Mouse (Mus musculus) embryonic facial prominence, embryonic 13.5 days (tissue): ENCODE measurements around the gene Fam160b1. TPM values are rescaled to one million over a fixed set of nuclear protein-coding genes. Genes with fewer than 3 reads are reported as not detected.

Experiments used
- ATAC-seq: fragments of 200-750 bp; cut with Nextera tagmentation; 2 replicates; pipeline ENCODE4 v1.8.0; 2017; ENCODE audit warnings: low read depth; ENCODE audit not compliant: insufficient number of reproducible peaks, insufficient read depth, low FRiP score, low TSS enrichment
- H3K27ac ChIP-seq: fragments of 300-500 bp; sonication (generic); 2 replicates; pipeline ENCODE4 v1.5.1; 2015; ENCODE audit warnings: moderate library complexity, mild to moderate bottlenecking, inconsistent platforms
- H3K27me3 ChIP-seq: fragments of 300-500 bp; sonication (generic); 2 replicates; pipeline ENCODE4 v1.6.1; 2015; ENCODE audit warnings: mild to moderate bottlenecking, inconsistent platforms
- H3K36me3 ChIP-seq: fragments of 300-500 bp; sonication (generic); 2 replicates; pipeline ENCODE4 v1.6.1; 2015; ENCODE audit warnings: mild to moderate bottlenecking, inconsistent platforms
- H3K4me1 ChIP-seq: fragments of 300-500 bp; sonication (generic); 2 replicates; pipeline ENCODE4 v1.6.1; 2015; ENCODE audit warnings: inconsistent platforms
- H3K4me2 ChIP-seq: fragments of 300-500 bp; sonication (generic); 2 replicates; pipeline ENCODE4 v1.6.1; 2015; ENCODE audit warnings: moderate library complexity, mild to moderate bottlenecking, inconsistent platforms
- H3K4me3 ChIP-seq: fragments of 300-500 bp; sonication (generic); 2 replicates; pipeline ENCODE4 v1.5.1; 2015; ENCODE audit warnings: mild to moderate bottlenecking, inconsistent platforms
- H3K9ac ChIP-seq: fragments of 300-500 bp; sonication (generic); 2 replicates; pipeline ENCODE4 v1.6.1; 2015; ENCODE audit warnings: mild to moderate bottlenecking, inconsistent platforms
- H3K9me3 ChIP-seq: fragments of 300-500 bp; sonication (generic); 2 replicates; pipeline ENCODE4 v1.6.1; 2016; ENCODE audit warnings: inconsistent platforms
- WGBS: fragments of 180-500 bp; shearing (Covaris S2); methylation state at CpG from one replicate; pipeline ENCODE4 v1.1.7; 2015; ENCODE audit warnings: mixed read lengths; 5-methylcytosine and 5-hydroxymethylcytosine counted together
- polyA plus RNA-seq: library from polyadenylated mRNA; unstranded; fragments of >200 nt; fragmentation: Nextera tagmentation; extraction: Ambion mirVana; gene quantifications from 2 replicates; pipeline ENCODE4 v1.2.1, GENCODE M21; 2015

Fam160b1 gene
- 15.2 and 16.6 TPM in 2 replicates for polyA plus RNA-seq

- peak within 1 kb of the TSS; percentile 96 for H3K27ac ChIP-seq
- ATAC-seq: peak; percentile 80
- H3K4me2 ChIP-seq: peak within 1 kb of the TSS; percentile 69
- WGBS: under 1% methylated on average over 55 of the region's 70 CpGs
- peaks cover 55% of the 10 kb centered on the region for H3K4me1 ChIP-seq
- no peaks in the 10 kb centered on the region for H3K36me3 ChIP-seq
- H3K9ac ChIP-seq: peak within 1 kb of the TSS; percentile 100
- H3K9me3 ChIP-seq: no peaks in the 10 kb centered on the region
- no peaks in the 10 kb centered on the region for H3K27me3 ChIP-seq
- H3K4me3 ChIP-seq: peak within 1 kb of the TSS; percentile 98
Measured at GRCm38 (mm10) chr19:57360341-57361130, at the start of gene Fam160b1. Fam160b1 (plus strand) TSS chr19:57360680.

- Histone ChIP-seq H3K27me3 (peaks cover 50% of the 10 kb centered on the region), H3K36me3 (no peaks in the 10 kb centered on the region), H3K4me3 (no peak overlapping the region), H3K4me2 (no peak overlapping the region), H3K27ac (no peak overlapping the region), H3K4me1 (peaks cover 11% of the 10 kb centered on the region), H3K9ac (no peak overlapping the region), H3K9me3 (no peaks in the 10 kb centered on the region)
- WGBS: 72% methylated on average over 10 of the region's 10 CpGs
- ATAC-seq: no peak
Measured at GRCm38 (mm10) chr19:57313226-57313625, 47.3 kb upstream of the Fam160b1 start.

GRCm38 (mm10) chr19:57313891-57314345, 46.6 kb upstream of the Fam160b1 start:
- Histone ChIP-seq H3K9ac (no peak overlapping the region), H3K4me3 (peak overlapping the region; percentile 52), H3K9me3 (no peaks in the 10 kb centered on the region), H3K36me3 (no peaks in the 10 kb centered on the region), H3K4me2 (peak overlapping the region; percentile 96), H3K4me1 (peaks cover 11% of the 10 kb centered on the region), H3K27me3 (peaks cover 50% of the 10 kb centered on the region), H3K27ac (no peak overlapping the region)
- 58% methylated on average over 3 of the region's 3 CpGs for WGBS
- no peak for ATAC-seq

- H3K4me1 ChIP-seq: peaks cover 11% of the 10 kb centered on the region
- peak within 1 kb of the TSS; percentile 63 for H3K9ac ChIP-seq
- H3K4me2 ChIP-seq: peak within 1 kb of the TSS; percentile 96
- no peaks in the 10 kb centered on the region for H3K9me3 ChIP-seq
- WGBS: 2% methylated on average over 52 of the region's 52 CpGs
- peaks cover 50% of the 10 kb centered on the region for H3K27me3 ChIP-seq
- ATAC-seq: no peak
- H3K36me3 ChIP-seq: no peaks in the 10 kb centered on the region
- H3K4me3 ChIP-seq: peak within 1 kb of the TSS; percentile 52
- no peak within 1 kb of the TSS for H3K27ac ChIP-seq
Measured at GRCm38 (mm10) chr19:57314346-57315012, 46.0 kb upstream of the Fam160b1 start, which contains the start of gene Ablim1. Ablim1 (minus strand) TSS chr19:57314919.

GRCm38 (mm10) chr19:57315013-57315565, 45.4 kb upstream of the Fam160b1 start:
- peak overlapping the region; percentile 63 for H3K9ac ChIP-seq
- H3K4me3 ChIP-seq: peak overlapping the region; percentile 52
- H3K9me3 ChIP-seq: 0 out of 2 replicates have a peak, but pooled peaks cover 3% of the 10 kb centered on the region
- no peak for ATAC-seq
- H3K4me2 ChIP-seq: peak overlapping the region; percentile 96
- peaks cover 11% of the 10 kb centered on the region for H3K4me1 ChIP-seq
- no peak overlapping the region for H3K27ac ChIP-seq
- 39% methylated on average over 11 of the region's 11 CpGs for WGBS
- H3K27me3 ChIP-seq: peaks cover 50% of the 10 kb centered on the region
- no peaks in the 10 kb centered on the region for H3K36me3 ChIP-seq

- WGBS: 87% methylated on average over 3 of the region's 3 CpGs
- Histone ChIP-seq H3K9ac (no peak overlapping the region), H3K36me3 (no peaks in the 10 kb centered on the region), H3K4me1 (peaks cover 11% of the 10 kb centered on the region), H3K9me3 (0 out of 2 replicates have a peak, but pooled peaks cover 3% of the 10 kb centered on the region), H3K27ac (no peak overlapping the region), H3K4me3 (no peak overlapping the region), H3K4me2 (no peak overlapping the region), H3K27me3 (peaks cover 43% of the 10 kb centered on the region)
- no peak for ATAC-seq
Measured at GRCm38 (mm10) chr19:57316597-57316996, 43.9 kb upstream of the Fam160b1 start.

- Histone ChIP-seq H3K9me3 (0 out of 2 replicates have a peak, but pooled peaks cover 3% of the 10 kb centered on the region), H3K27me3 (peaks cover 8% of the 10 kb centered on the region), H3K4me1 (no peaks in the 10 kb centered on the region), H3K4me3 (no peak overlapping the region), H3K27ac (no peak overlapping the region), H3K36me3 (no peaks in the 10 kb centered on the region), H3K9ac (no peak overlapping the region), H3K4me2 (no peak overlapping the region)
- no peak for ATAC-seq
- 75% methylated on average over 9 of the region's 9 CpGs for WGBS
Measured at GRCm38 (mm10) chr19:57320656-57321382, 39.7 kb upstream of the Fam160b1 start.

GRCm38 (mm10) chr19:57321839-57322238, 38.6 kb upstream of the Fam160b1 start:
- Histone ChIP-seq H3K4me3 (no peak overlapping the region), H3K4me1 (no peaks in the 10 kb centered on the region), H3K36me3 (no peaks in the 10 kb centered on the region), H3K9ac (no peak overlapping the region), H3K27me3 (no peaks in the 10 kb centered on the region; the same call in 1 of the 2 replicates), H3K4me2 (no peak overlapping the region), H3K27ac (no peak overlapping the region), H3K9me3 (0 out of 2 replicates have a peak, but pooled peaks cover 3% of the 10 kb centered on the region)
- WGBS: 90% methylated on average over 3 of the region's 3 CpGs
- no peak for ATAC-seq

GRCm38 (mm10) chr19:57322491-57322890, 38.0 kb upstream of the Fam160b1 start:
- H3K9me3 ChIP-seq: 0 out of 2 replicates have a peak, but pooled peaks cover 3% of the 10 kb centered on the region
- WGBS: 81% methylated on average over 4 of the region's 4 CpGs
- ATAC-seq: no peak
- no peak overlapping the region for H3K27ac ChIP-seq
- H3K4me1 ChIP-seq: no peaks in the 10 kb centered on the region
- no peak overlapping the region for H3K9ac ChIP-seq
- H3K4me3 ChIP-seq: no peak overlapping the region
- no peaks in the 10 kb centered on the region for H3K36me3 ChIP-seq
- no peaks in the 10 kb centered on the region; the same call in 1 of the 2 replicates for H3K27me3 ChIP-seq
- no peak overlapping the region for H3K4me2 ChIP-seq

GRCm38 (mm10) chr19:57323087-57323486, 37.4 kb upstream of the Fam160b1 start:
- no peak overlapping the region for H3K4me3 ChIP-seq
- ATAC-seq: no peak
- H3K36me3 ChIP-seq: no peaks in the 10 kb centered on the region
- 79% methylated on average over 8 of the region's 8 CpGs for WGBS
- no peaks in the 10 kb centered on the region for H3K4me1 ChIP-seq
- no peaks in the 10 kb centered on the region; the same call in 1 of the 2 replicates for H3K27me3 ChIP-seq
- H3K9me3 ChIP-seq: 0 out of 2 replicates have a peak, but pooled peaks cover 3% of the 10 kb centered on the region
- H3K9ac ChIP-seq: no peak overlapping the region
- H3K27ac ChIP-seq: no peak overlapping the region
- H3K4me2 ChIP-seq: no peak overlapping the region
